Mouse (Mus musculus) ovary, adult 18-20 months (tissue): ENCODE results near the gene Col25a1.

Source experiments
- DNase-seq: peaks from one replicate; pipeline ENCODE4 v3.0.0; 2022; ENCODE audit warnings: low spot score, mixed read lengths

Gene Col25a1

DNA sequence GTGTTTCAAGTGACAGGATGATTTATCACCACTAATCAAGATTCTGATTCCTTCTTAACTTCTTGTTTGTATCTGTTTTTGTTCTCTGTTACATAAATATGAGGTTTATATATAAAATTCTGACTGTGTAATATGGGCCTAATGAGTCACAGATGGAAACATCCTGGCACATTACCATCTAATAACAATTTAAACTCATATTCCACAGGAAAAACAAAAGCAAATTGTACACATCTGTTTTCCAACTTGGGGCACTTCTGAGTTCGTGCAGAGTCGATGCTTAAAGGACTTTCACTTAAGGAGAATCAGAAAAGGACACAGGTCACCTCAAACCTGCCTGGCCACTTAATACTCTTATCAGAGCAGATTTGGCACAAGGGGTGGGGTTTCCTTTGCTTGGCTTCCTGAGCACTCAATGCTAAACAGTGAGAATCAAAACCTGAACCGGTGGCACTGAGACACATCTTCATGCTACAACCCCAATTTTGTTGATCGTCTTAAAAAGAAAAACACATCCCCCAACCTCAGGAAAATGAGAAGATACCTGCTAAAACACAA, 342.0 kb downstream of the Col25a1 start:
- no peak for DNase-seq

DNA sequence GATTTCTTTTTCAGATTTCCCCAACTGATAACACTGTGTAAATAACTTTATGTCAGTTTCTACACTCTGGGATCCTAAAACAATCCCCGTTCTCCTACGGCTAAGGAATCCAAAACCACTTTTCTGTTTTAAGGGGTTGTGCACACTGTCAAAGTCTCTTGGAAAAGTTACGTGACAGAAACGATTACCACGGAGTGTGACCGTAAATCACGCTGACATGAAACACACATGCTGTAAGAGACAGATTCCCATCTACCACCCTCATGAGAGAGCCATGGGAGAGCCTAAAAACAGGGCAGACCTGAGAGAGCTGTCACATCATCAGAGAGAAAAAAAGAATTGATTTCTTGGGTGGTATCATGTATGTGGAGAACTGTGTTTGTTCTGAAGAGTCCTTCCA, 342.7 kb downstream of the Col25a1 start:
- no peak for DNase-seq

GRCm38 (mm10) chr3:130482513-130482912, 351.2 kb downstream of the Col25a1 start:
- DNase-seq, result no peak

GRCm38 (mm10) chr3:130488839-130489238, 357.5 kb downstream of the Col25a1 start:
- DNase-seq, result no peak

DNA sequence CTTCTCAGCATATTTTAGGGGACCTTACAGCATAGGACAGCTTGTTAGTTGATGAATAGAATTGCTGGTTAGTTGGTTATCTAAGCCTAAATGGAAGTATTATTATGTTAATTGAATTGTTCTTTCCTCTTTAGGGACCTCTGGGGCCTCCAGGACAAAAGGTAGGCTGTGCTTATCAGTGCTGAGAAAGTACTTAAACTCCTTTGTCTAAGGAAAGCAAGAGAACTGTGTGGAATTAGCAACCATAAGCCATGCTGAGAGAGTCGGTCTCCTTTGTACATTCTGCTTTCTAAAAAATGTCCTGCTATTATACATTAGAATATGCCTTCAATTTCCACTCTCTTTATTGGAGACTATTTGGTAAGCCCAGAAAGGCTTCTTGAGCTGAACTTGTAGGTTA, 362.9 kb downstream of the Col25a1 start:
- DNase-seq, result no peak

DNA sequence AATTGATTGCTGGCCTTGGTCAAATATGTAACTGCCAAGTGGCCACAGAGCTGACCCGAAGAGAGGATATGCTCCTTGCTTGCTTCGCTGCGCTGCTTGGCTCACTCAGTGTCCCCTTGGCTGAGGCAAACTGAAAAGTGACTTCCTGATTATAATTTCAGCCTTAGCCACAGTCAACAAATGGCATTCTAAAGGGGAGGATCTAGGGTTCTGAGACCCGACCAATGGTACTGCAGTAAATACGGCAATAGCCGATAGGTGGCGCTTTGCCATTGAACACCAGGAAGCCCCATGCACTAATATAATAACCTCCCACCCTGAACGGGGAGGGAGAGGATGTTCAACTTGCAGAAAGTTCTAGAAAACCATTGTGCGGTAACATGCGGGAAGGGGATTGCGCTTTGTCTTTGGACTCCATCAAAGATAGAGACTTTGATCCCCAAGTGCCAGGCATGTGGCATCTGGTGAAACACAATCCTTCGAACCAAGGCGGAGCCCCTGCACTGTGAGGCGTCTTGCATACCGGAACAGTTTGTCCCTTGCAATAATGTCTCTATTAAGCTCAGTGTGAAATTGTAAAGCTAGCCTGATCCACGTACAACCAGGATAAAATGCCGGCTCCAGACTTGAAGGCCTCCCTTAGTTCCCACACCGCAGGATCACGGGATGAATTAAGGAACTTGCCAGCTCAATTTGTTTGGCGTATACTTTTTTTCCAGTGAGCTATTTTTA, 363.5 kb downstream of the Col25a1 start:
- no peak for DNase-seq

DNA sequence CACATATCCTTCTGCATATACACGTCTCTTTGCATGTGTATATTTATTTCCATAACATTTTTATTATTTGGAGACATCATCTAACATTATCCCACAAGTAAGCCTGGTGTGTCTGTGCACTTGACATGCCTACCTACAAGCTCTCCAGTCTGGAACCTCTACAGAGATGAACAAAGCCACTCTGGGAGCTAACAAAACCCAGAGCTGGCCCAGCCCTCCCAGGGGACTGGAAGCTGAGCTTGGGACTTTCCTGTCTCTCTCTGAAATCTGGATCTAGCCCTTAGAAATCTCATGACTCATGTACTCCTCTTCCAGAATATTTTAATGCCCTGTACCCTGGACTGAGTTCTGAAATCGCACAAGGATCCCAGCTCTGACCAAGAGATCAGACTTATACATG, 365.7 kb downstream of the Col25a1 start:
- no peak for DNase-seq

- no peak for DNase-seq
Measured at GRCm38 (mm10) chr3:130501713-130502112, 370.4 kb downstream of the Col25a1 start.

DNA sequence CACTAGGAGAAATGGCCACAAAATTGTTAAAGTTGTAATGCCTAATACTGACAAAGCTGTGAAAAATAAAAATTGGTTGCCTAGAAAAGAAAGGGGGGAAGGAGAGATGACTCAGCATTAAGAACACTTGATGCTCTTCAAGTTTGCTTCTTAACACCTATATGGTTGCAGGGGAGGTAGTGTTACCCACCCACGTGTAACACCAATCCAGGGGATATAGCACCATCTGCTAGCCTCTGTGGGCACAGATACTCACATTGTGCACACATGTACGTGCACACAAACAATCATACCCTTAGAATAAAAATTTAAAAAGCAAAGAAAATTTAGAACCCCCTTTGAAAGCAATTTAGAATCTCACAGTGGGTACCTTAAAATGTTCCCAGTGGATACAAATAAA, 377.0 kb downstream of the Col25a1 start:
- DNase-seq, result no peak

DNA sequence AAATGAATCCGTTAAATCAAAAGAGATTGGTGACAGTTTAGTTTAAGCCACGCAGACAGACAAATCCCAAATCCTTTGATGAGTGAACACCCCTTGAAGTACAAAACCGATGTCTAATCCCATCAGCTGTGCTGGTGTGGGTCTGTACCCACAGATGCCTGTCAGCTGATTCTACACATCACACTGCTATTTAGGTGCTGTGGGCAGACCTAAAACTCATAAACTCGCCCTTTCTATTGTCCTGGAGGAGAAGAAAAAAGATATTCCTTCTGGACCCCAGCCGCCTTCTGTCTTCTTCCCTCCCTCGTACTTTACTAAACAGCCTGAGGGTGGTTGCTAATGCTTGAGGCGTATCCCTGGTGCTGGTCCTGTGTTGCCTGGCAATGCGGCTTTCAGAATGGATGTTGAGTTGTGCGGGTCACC, 387.2 kb downstream of the Col25a1 start:
- DNase-seq, result no peak

GRCm38 (mm10) chr3:130521834-130522476, 390.7 kb downstream of the Col25a1 start:
- no peak for DNase-seq

- DNase-seq, result no peak
Measured at GRCm38 (mm10) chr3:130523019-130523418, 391.7 kb downstream of the Col25a1 start.

GRCm38 (mm10) chr3:130524367-130525137, 393.3 kb downstream of the Col25a1 start:
- DNase-seq, result no peak

DNA sequence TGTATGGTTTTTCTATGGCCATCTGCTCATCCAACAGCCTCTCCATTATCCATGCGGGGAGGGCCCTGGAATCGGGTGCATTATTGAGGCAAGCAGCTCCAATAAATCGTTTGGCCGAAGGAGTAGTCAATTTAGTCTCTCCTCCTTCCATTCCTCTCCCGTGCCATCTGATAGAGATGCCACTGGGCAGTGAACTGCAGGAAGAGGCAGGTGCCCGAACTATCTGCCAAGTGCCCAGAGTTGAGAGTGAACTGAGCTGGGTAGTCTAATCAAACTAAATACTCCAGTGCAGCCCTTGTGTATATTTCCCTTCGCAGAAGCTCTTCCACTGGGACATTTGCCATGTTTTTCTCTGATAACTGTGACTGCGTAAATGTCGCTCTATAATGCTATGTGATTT, 403.7 kb downstream of the Col25a1 start:
- no peak for DNase-seq

- DNase-seq, result no peak
Measured at GRCm38 (mm10) chr3:130541541-130541940, 410.2 kb downstream of the Col25a1 start.

GRCm38 (mm10) chr3:130545995-130546394, 414.7 kb downstream of the Col25a1 start:
- no peak for DNase-seq

DNA sequence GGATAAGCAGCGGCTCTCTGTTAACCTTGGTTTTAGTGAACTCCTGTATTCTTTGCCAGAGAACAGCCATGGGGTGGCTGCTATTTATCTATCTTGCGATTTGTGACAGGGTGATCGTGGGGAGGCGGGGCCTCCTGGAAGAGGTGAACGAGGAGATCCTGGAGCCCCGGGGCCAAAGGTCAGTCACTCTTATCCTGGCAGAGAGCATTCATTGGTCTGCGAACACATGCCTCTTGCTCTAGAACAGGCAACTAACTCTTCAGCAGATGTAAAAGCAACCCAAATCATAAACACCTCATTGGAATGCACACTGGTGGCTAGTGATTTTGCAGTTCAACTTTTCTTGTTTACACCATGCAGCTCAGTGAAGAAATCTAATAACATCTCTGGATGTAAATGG, 417.8 kb downstream of the Col25a1 start:
- DNase-seq, result no peak

DNA sequence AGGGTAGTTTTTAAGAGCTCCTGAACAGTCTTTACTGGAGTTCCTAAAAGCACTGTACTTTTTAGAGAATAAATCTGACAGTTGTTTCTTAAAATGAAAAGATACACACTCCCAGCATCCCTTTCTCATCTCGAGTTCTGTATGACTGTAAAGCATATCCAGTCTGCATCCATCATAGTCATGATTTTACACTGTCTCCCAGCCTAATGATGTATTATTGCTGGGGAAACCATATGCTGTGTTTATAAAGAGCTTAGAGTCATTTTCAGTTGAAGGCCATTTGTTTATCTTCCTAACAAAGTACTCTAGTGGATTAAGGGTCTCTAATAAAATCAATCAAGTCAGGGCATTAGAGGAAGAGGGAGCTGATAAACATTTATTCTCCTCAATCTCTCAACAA, 425.0 kb downstream of the Col25a1 start:
- DNase-seq, result no peak

DNA sequence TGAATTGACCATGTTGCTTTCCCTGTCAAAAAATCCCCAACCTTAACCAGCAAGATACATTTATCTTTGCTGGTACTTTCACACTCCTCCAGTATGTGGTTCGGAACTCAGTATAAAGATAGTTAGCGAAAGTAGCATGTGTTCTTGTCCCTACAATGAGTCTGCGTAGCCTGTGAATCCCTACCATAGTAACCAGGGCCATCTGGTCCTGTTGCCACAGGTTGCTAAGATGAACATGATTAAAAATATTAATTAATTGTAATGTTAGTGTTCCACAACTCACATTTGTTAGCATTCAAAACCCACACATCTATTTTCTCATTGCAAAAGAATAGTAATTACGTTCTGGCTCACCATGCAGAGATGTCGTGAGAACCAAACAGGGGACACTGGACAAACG, 434.3 kb downstream of the Col25a1 start:
- DNase-seq, result no peak

GRCm38 (mm10) chr3:130568331-130569095, 437.2 kb downstream of the Col25a1 start:
- no peak for DNase-seq

GRCm38 (mm10) chr3:130573243-130573642, 441.9 kb downstream of the Col25a1 start:
- DNase-seq, result no peak

DNA sequence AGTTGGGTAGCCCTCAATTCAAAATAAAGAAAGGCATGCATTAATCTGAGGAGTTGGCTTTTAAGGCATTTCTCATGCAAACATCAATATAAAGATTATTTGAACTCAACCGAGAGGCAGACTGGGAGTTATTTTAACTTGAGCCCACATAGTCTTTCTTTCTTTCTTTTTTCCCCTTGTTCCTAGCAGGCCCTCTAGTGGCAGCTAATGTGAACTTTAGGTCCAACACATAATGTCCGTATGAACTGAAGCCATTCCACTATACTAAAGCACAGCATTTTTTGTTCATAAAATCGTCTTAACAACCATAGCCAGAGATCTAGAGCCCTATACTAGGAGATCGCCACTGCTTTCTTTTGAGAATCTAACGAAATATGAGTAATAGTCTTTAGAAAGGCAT, 443.4 kb downstream of the Col25a1 start:
- DNase-seq, result no peak
